Mouse (Mus musculus): ENCODE measurements at regions not wholly inside any gene's neighbourhood (a gene's known extent, or its start where the extent isn't known, plus 50 kb on each side); places are given as distances from the start of the nearest gene placed in this dataset.

GRCm38 (mm10) chr6:6387571-6387970, 170.6 kb upstream of the Slc25a13 start:
- TF ChIP-seq POLR2A (IDR thresholded peaks at IDR 0.05; ENCODE audit: insufficient read depth, low read length) (no peak), CTCF (IDR thresholded peaks at IDR 0.05; ENCODE audit: low read depth, low read length) (no peak), EP300 (IDR thresholded peaks at IDR 0.05; ENCODE audit: insufficient read depth, low read depth, low read length) (no peak)
